Mouse (Mus musculus) olfactory bulb, adult 2 months (tissue): ENCODE data around the gene Nepro. TPM values are rescaled to one million over a fixed set of nuclear protein-coding genes. Genes with fewer than 3 reads are reported as not detected.

Experiments
- H3K27ac ChIP-seq: fragments of 200-500 bp; 2 replicates; pipeline ENCODE4 v1.5.1; 2012; ENCODE audit warnings: low read depth, low read length; ENCODE audit not compliant: insufficient read depth
- H3K4me1 ChIP-seq: fragments of 200-500 bp; 2 replicates; pipeline ENCODE4 v1.6.1; 2012; ENCODE audit warnings: low read length; ENCODE audit not compliant: control insufficient read depth, insufficient read depth
- H3K4me3 ChIP-seq: fragments of 200-500 bp; 2 replicates; pipeline ENCODE4 v1.5.1; 2012; ENCODE audit warnings: mild to moderate bottlenecking, low read depth, low read length, moderate library complexity; ENCODE audit not compliant: insufficient read depth
- CTCF ChIP-seq: fragments of 200-500 bp; IDR thresholded peaks from 2 replicates; pipeline ENCODE4 v1.5.1; 2012; ENCODE audit warnings: low read depth, mild to moderate bottlenecking, low read length, moderate library complexity; ENCODE audit not compliant: insufficient read depth
- POLR2A ChIP-seq: fragments of 200-500 bp; IDR thresholded peaks from 2 replicates; pipeline ENCODE4 v1.6.1; 2012; ENCODE audit warnings: mild to moderate bottlenecking, low read depth, low read length, moderate library complexity; ENCODE audit not compliant: insufficient read depth
- WGBS: fragments of 180-500 bp; shearing (Covaris S2); methylation state at CpG from one replicate; pipeline ENCODE4 v1.1.7; 2018; 5-methylcytosine and 5-hydroxymethylcytosine counted together
- polyA plus RNA-seq: library from polyadenylated mRNA; stranded (reverse); fragments of >200 nt; gene quantifications from 2 replicates; pipeline ENCODE4 v1.2.4, GENCODE M21; 2012; ENCODE audit warnings: low replicate concordance; ENCODE audit not compliant: missing spikeins, insufficient read depth, insufficient read length

Gene Nepro
- polyA plus RNA-seq, 1 experiment, result not detected

DNA sequence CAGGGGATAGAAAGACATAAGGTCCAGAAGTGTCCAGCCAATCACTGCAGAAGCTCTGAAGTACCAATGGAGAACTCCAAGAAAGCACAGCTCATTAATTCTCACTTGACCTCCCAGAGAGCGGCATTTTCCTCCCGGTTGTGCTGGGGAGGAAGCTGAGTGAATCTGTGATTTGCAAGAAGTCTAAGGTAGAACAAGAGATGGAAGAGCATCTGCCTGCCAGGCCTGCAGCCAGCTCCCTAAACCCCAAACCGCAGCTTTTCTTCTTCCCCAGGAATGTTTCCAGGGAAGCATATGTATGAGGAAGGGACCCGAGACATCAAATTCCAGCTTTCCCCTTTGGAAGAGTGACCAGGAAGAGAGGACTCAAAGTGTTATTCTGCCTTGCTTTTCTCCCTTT, 35.6 kb upstream of the Nepro start:
- Histone ChIP-seq H3K4me1 (peaks cover 16% of the 10 kb centered on the region), H3K27ac (no peak overlapping the region), H3K4me3 (no peak overlapping the region)
- WGBS, result 34% methylated on average over 4 of the region's 4 CpGs
- TF ChIP-seq POLR2A (no peak), CTCF (no peak)

DNA sequence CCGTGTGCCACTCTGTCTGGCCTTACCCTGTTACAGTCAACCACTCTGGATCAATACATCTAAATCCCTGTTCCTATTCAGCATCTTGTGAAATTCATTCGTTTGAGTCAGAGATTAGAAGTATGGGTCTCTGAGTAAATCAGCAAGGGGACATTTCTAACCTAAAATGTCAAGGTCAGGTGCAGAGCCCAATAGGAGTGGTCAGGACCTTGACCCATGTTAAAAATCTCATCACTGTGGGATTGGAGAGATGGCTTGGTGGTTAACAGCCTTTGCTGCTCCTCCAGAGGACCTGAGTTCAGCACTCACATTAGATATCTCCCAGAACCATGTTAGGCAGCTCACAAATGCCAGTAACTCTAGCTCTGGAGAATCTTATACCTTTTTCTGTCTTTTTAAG, 33.6 kb upstream of the Nepro start:
- 87% methylated on average over 2 of the region's 2 CpGs for WGBS
- no peak overlapping the region for H3K27ac ChIP-seq
- no peak for TF ChIP-seq POLR2A
- no peak for TF ChIP-seq CTCF
- H3K4me3 ChIP-seq, result no peak overlapping the region
- peaks cover 16% of the 10 kb centered on the region for H3K4me1 ChIP-seq

DNA sequence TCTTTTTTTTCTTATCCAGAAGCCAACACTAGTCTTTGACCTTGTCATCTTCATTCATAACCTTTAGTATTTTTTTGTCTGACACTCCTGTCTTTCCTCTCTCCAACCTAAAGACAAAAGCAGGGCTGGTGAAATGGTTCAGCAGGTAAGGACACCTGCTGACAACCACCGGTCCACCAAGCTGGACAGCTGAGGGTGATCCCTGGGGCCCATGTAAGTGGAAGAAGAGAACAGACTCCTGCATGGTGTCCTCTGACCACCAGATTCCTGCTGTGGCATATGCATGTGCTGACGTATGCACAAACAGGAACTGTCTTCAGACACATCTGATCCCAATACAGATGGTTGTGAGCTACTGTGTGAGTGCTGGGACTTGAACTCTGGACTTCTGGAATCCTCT, 33.0 kb upstream of the Nepro start:
- peaks cover 16% of the 10 kb centered on the region for H3K4me1 ChIP-seq
- H3K27ac ChIP-seq, result no peak overlapping the region
- WGBS, result 93% methylated on average over 2 of the region's 2 CpGs
- no peak overlapping the region for H3K4me3 ChIP-seq
- TF ChIP-seq POLR2A, result no peak
- TF ChIP-seq CTCF, result no peak

DNA sequence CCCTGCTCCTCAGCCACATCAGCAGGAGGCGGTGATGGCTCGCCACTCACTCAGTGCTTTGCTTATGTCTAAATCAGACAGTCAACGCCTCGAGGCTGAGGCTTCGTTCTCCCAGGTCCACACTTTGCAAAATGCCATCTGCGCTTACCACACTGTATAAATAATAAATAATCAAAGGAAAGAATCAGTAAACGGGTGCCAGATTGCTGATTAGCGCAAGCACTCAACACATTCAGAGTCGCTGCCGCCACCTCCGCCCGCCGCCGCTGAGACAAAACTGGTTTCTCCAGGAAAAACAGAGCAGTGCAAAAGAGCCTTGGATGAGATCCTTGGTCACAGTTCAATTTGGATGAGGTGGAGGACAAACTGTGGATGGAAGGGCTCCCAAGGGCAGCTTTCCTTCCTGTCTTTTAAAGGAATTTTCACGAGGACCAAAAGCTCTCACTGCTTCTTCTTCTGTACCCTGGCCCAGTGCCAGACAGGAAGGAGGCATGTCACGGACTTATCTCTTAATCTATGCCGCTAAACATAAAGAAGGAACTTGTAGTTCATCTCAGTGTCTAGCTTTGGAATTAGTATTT, 32.5 kb upstream of the Nepro start:
- WGBS, result 25% methylated on average over 17 of the region's 17 CpGs
- H3K27ac ChIP-seq, result no peak overlapping the region
- TF ChIP-seq POLR2A, result no peak
- TF ChIP-seq CTCF, result no peak
- no peak overlapping the region for H3K4me3 ChIP-seq
- H3K4me1 ChIP-seq, result peaks cover 16% of the 10 kb centered on the region

DNA sequence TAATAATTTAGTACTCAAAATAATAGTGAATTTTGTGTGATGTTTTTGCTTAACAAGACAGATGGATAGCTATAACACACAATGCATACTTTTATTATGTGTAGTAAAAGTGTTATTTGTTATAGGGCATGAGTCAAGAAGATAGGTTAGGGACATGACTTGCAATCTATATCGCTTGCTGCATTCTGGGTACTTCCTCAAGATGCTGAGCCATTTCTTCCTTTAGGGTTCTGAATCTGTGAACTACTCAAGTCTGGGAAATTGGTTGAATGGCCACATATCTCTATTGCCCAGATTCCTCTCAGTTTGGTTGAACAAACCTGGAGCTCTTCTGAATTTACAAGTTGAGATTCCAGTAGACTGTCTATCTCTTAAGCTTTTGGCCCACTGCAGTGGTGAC, 31.6 kb upstream of the Nepro start:
- H3K4me1 ChIP-seq, result peaks cover 9% of the 10 kb centered on the region
- H3K4me3 ChIP-seq, result no peak overlapping the region
- TF ChIP-seq POLR2A, result no peak
- no peak for TF ChIP-seq CTCF
- no peak overlapping the region for H3K27ac ChIP-seq
- WGBS, result 95% methylated on average over 1 of the region's 1 CpGs

DNA sequence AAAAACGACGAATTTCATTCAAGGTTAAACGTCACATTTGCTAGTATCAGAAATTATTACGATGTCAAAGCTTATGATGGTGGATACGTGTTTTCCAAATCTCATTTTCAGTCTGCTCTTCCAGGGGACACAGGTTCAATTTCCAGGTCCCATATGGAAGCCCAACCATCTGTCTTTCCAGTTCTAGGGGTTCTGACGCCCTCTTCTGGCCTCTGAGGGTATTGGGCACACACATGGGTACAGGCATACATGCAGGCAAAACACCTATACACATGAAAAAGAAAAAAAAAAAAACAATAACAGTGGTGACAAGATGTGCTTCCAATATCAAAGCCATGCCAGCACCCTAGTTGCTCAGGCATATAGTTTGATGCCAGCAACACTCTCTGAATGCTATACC, 30.4 kb upstream of the Nepro start:
- no peak overlapping the region for H3K4me3 ChIP-seq
- no peak for TF ChIP-seq POLR2A
- TF ChIP-seq CTCF, result no peak
- no peak overlapping the region for H3K27ac ChIP-seq
- H3K4me1 ChIP-seq, result peaks cover 5% of the 10 kb centered on the region; the same call in 1 of the 2 replicates
- WGBS, result 78% methylated on average over 6 of the region's 6 CpGs

DNA sequence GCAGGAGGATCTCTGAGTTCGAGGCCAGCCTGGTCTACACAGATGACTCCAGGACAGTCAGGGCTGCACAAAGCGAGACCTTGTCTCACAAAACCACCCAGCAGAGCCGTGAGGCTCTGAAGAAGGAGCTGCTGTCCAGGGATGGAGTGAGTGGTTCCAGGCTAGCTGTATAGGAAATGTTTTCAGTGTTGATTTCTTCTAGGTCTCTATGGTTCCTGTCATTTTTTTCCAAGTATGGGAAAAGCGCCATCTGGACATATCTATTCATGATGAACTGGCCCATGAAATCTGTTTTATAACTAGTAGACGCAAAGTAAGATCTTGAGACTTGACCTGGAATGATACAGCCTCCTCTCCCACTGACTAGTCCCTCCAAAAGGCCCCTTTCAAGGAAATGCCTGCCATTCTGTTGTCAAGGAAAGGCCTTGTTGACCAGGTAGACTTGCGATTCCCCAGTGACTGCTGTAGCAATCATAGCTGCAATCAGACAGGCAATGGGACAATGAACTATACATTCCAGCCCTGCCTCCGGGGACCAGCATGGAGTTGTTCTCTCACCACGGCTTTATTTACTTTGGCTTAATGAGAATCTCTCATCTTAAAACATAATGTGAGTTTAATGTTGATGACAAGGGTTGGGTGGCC, 28.8 kb upstream of the Nepro start:
- peaks cover 5% of the 10 kb centered on the region; the same call in 1 of the 2 replicates for H3K4me1 ChIP-seq
- TF ChIP-seq CTCF (no peak), POLR2A (no peak)
- no peak overlapping the region for H3K27ac ChIP-seq
- H3K4me3 ChIP-seq, result no peak overlapping the region
- 87% methylated on average over 8 of the region's 8 CpGs for WGBS

DNA sequence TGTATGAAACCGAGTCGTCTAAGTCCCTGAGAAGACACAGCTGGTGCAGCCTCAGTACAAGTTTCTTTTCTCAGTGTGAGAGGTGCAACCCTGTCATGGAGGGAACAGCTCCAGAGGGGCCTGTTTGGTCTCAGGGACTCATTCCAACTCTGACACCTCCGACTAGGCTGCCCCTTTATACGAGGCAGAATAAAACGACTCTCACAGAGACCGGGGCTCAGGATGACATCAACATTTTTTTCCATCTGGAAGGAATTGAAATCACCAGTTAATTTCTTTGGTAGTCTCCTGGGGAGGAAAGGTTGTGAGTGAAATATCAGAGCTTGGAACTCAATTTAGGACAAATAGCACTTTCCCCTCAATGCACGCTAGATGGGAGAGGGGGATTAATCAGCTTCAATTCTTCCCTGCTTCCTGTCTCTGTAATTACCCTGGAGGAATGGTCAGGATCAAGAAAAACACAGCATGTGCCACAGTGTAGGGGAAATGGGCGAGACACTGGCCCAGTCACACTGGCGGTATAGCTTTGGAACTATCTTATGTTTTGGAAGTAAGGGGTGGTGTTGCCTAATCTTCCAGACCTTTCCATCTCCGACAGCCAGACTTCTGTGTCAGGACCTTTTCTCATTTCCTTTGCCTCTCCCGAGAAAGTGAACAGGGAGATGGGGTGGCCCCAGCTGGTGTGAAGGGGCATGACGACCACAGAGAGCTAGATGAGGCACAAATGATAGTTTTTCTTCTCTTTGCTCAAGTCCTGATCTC, 28.1 kb upstream of the Nepro start:
- H3K4me3 ChIP-seq, result no peak overlapping the region
- no peak overlapping the region for H3K27ac ChIP-seq
- peaks cover 5% of the 10 kb centered on the region; the same call in 1 of the 2 replicates for H3K4me1 ChIP-seq
- TF ChIP-seq POLR2A (no peak), CTCF (no peak)
- WGBS, result 45% methylated on average over 12 of the region's 12 CpGs
